Mouse (Mus musculus) right cerebral cortex, postnatal 14 days (tissue): ENCODE results near the gene Col24a1.

Source experiments
- DNase-seq: peaks from one replicate; pipeline ENCODE4 v3.0.0; 2022

Gene Col24a1

GRCm38 (mm10) chr3:145471094-145471493 lies 178.8 kb downstream of the Col24a1 start:
- DNase-seq = no peak

- no peak for DNase-seq
Observed at GRCm38 (mm10) chr3:145474163-145474562, 181.9 kb downstream of the Col24a1 start.

GRCm38 (mm10) chr3:145476634-145477033 lies 184.4 kb downstream of the Col24a1 start:
- no peak for DNase-seq

- DNase-seq = no peak
Observed at GRCm38 (mm10) chr3:145477074-145477473, 184.8 kb downstream of the Col24a1 start.

GRCm38 (mm10) chr3:145478446-145478845 lies 186.2 kb downstream of the Col24a1 start:
- no peak for DNase-seq

- no peak for DNase-seq
Observed at GRCm38 (mm10) chr3:145490279-145490678, 198.0 kb downstream of the Col24a1 start.

GRCm38 (mm10) chr3:145491326-145491725 lies 199.1 kb downstream of the Col24a1 start:
- no peak for DNase-seq

- DNase-seq = no peak
Observed at GRCm38 (mm10) chr3:145498127-145498526, 205.9 kb downstream of the Col24a1 start.

GRCm38 (mm10) chr3:145498893-145499292 lies 206.6 kb downstream of the Col24a1 start:
- DNase-seq = no peak

- no peak for DNase-seq
Observed at GRCm38 (mm10) chr3:145504830-145505229, 212.6 kb downstream of the Col24a1 start.

GRCm38 (mm10) chr3:145508550-145508949 lies 216.3 kb downstream of the Col24a1 start:
- DNase-seq = no peak

- no peak for DNase-seq
Observed at GRCm38 (mm10) chr3:145514197-145514596, 221.9 kb downstream of the Col24a1 start.

GRCm38 (mm10) chr3:145521528-145522080 lies 229.3 kb downstream of the Col24a1 start:
- no peak for DNase-seq

- DNase-seq = no peak
Observed at GRCm38 (mm10) chr3:145522311-145522710, 230.0 kb downstream of the Col24a1 start.

GRCm38 (mm10) chr3:145525266-145525665 lies 233.0 kb downstream of the Col24a1 start:
- DNase-seq = no peak

GRCm38 (mm10) chr3:145537870-145538269 lies 245.6 kb downstream of the Col24a1 start:
- DNase-seq = no peak

GRCm38 (mm10) chr3:145548441-145549415 lies 256.5 kb downstream of the Col24a1 start:
- no peak for DNase-seq

- DNase-seq = no peak
Observed at GRCm38 (mm10) chr3:145550216-145550615, 257.9 kb downstream of the Col24a1 start.

- no peak for DNase-seq
Observed at GRCm38 (mm10) chr3:145554388-145554787, 262.1 kb downstream of the Col24a1 start.

- no peak for DNase-seq
Observed at GRCm38 (mm10) chr3:145556206-145556605, 263.9 kb downstream of the Col24a1 start.

- no peak for DNase-seq
Observed at GRCm38 (mm10) chr3:145559675-145560074, 267.4 kb downstream of the Col24a1 start.

GRCm38 (mm10) chr3:145560117-145560516 lies 267.8 kb downstream of the Col24a1 start:
- no peak for DNase-seq

- DNase-seq = no peak
Observed at GRCm38 (mm10) chr3:145574468-145574867, 282.2 kb downstream of the Col24a1 start.

GRCm38 (mm10) chr3:145575340-145575739 lies 283.1 kb downstream of the Col24a1 start:
- DNase-seq = no peak
